Mouse (Mus musculus): Measurements from ENCODE around the gene Slc22a3. TPM values are rescaled to one million over a fixed set of nuclear protein-coding genes. Genes with fewer than 3 reads are reported as not detected.
A peak's percentile ranks its signal among the peaks of the same experiment; 100 is the strongest.

Gene Slc22a3
- total and polyA plus RNA-seq, 2 experiments from 2014 or later: 0.04 to 0.52 TPM

DNA sequence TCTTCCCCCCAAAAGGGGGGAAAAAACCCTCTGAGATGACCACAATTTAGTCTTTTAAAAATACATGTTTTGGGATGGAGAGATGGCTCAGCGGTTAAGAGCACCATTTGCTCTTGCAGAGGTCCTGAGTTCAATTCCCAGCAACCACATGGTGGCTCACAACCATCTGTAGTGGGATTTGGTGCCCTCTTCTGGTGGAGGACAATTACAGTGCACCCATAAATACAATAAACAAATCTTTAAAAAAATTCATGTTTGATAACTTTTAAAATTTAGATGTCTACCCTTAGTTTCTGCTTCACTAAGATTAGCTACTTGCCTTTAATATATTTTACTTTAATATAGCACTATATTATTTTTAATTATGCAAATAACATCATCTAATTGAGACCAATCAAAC is 85.4 kb downstream of the Slc22a3 start:
- WGBS: 76% methylated on average over 1 of the region's 1 CpGs
- H3K4me3 ChIP-seq (ENCODE audit: low read depth, low read length): no peak overlapping the region
- no peak overlapping the region for H3K9ac ChIP-seq (replicated peaks; ENCODE audit: low read depth, low read length)
- H3K9me3 ChIP-seq (replicated peaks; ENCODE audit: control insufficient read depth, low read length): no peaks in the 10 kb centered on the region
- TF ChIP-seq EP300 (IDR thresholded peaks at IDR 0.05; ENCODE audit: low read depth): no peak
- 0 out of 2 replicates have a peak, but pooled peaks have one; percentile 3 for TF ChIP-seq CTCF (IDR thresholded peaks at IDR 0.05; ENCODE audit: low read depth)
- no peak overlapping the region for H3K27ac ChIP-seq (ENCODE audit: low read depth)
- H3K27me3 ChIP-seq (ENCODE audit: control insufficient read depth, insufficient read depth, low read length): no peaks in the 10 kb centered on the region
- H3K36me3 ChIP-seq (replicated peaks; ENCODE audit: control insufficient read depth, insufficient read depth, low read length): no peaks in the 10 kb centered on the region
- ATAC-seq (ENCODE audit: insufficient read depth, low read depth) (no peak), DNase-seq (ENCODE audit: low spot score) (no peak)
- no peak overlapping the region for H3K4me2 ChIP-seq (ENCODE audit: low read depth, low read length)
- H3K4me1 ChIP-seq (ENCODE audit: control insufficient read depth, insufficient read depth): peaks cover 3% of the 10 kb centered on the region; the same call in 1 of the 2 replicates

- H3K36me3 ChIP-seq (replicated peaks; ENCODE audit: control insufficient read depth, insufficient read depth, low read length): no peaks in the 10 kb centered on the region
- H3K4me1 ChIP-seq (ENCODE audit: control insufficient read depth, insufficient read depth): no peaks in the 10 kb centered on the region; the same call in 1 of the 2 replicates
- H3K4me3 ChIP-seq (ENCODE audit: low read depth, low read length): no peak overlapping the region
- WGBS: 60% methylated on average over 16 of the region's 16 CpGs
- TF ChIP-seq EP300 (IDR thresholded peaks at IDR 0.05; ENCODE audit: low read depth) (no peak), CTCF (IDR thresholded peaks at IDR 0.05; ENCODE audit: low read depth) (peak; percentile 46)
- DNase-seq (ENCODE audit: low spot score) (no peak), ATAC-seq (ENCODE audit: insufficient read depth, low read depth) (no peak)
- H3K27ac ChIP-seq (ENCODE audit: low read depth): no peak overlapping the region
- no peaks in the 10 kb centered on the region for H3K9me3 ChIP-seq (replicated peaks; ENCODE audit: control insufficient read depth, low read length)
- H3K27me3 ChIP-seq (ENCODE audit: control insufficient read depth, insufficient read depth, low read length): no peaks in the 10 kb centered on the region
- H3K9ac ChIP-seq (replicated peaks; ENCODE audit: low read depth, low read length): no peak overlapping the region
- H3K4me2 ChIP-seq (ENCODE audit: low read depth, low read length): no peak overlapping the region
These were observed 86.5 kb downstream of the Slc22a3 start for GRCm38 (mm10) chr17:12420886-12421574.

DNA sequence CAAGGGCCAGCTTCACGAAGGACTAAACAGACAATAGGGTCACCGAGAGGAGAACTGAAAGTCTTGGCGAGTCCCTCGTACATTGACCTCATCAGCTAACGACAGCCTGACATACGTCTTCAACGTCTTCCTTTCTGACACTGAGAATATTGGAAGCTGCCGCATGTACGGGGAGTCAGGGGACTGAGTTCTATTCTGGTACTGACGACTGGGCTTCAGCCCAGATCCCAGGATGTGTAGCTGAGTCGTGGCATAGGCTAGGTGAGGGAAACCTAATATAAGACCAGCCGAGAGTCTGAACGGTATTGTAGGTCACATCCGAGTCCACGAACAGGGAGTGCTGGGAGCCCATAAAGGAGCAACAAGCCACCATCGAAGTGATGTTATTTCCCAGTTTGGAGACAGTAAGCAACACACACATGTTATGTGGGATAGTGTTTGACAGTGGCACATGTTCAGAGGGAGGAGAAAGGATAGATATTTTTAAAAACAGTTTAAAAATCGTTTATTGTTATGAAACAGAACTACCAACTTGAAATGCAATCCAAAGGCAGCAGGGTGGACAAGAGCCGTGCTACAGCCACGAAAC is 87.9 kb downstream of the Slc22a3 start:
- no peak overlapping the region for H3K4me2 ChIP-seq (ENCODE audit: low read depth, low read length)
- H3K9ac ChIP-seq (replicated peaks; ENCODE audit: low read depth, low read length): no peak overlapping the region
- TF ChIP-seq EP300 (IDR thresholded peaks at IDR 0.05; ENCODE audit: low read depth) (no peak), CTCF (IDR thresholded peaks at IDR 0.05; ENCODE audit: low read depth) (no peak)
- no peaks in the 10 kb centered on the region for H3K27me3 ChIP-seq (ENCODE audit: control insufficient read depth, insufficient read depth, low read length)
- no peak for ATAC-seq (ENCODE audit: insufficient read depth, low read depth)
- no peak for DNase-seq (ENCODE audit: low spot score)
- H3K36me3 ChIP-seq (replicated peaks; ENCODE audit: control insufficient read depth, insufficient read depth, low read length): no peaks in the 10 kb centered on the region
- H3K4me1 ChIP-seq (ENCODE audit: control insufficient read depth, insufficient read depth): no peaks in the 10 kb centered on the region; the same call in 1 of the 2 replicates
- 56% methylated on average over 19 of the region's 19 CpGs for WGBS
- H3K27ac ChIP-seq (ENCODE audit: low read depth): no peak overlapping the region
- H3K4me3 ChIP-seq (ENCODE audit: low read depth, low read length): no peak overlapping the region
- H3K9me3 ChIP-seq (replicated peaks; ENCODE audit: control insufficient read depth, low read length): no peaks in the 10 kb centered on the region

GRCm38 (mm10) chr17:12416250-12416895 is 91.1 kb downstream of the Slc22a3 start:
- Histone ChIP-seq H3K27me3 (ENCODE audit: control insufficient read depth, insufficient read depth, low read length) (no peaks in the 10 kb centered on the region), H3K4me2 (ENCODE audit: low read depth, low read length) (no peak overlapping the region), H3K27ac (ENCODE audit: low read depth) (no peak overlapping the region), H3K9me3 (replicated peaks; ENCODE audit: control insufficient read depth, low read length) (no peaks in the 10 kb centered on the region), H3K9ac (replicated peaks; ENCODE audit: low read depth, low read length) (no peak overlapping the region), H3K4me3 (ENCODE audit: low read depth, low read length) (no peak overlapping the region), H3K36me3 (replicated peaks; ENCODE audit: control insufficient read depth, insufficient read depth, low read length) (no peaks in the 10 kb centered on the region), H3K4me1 (ENCODE audit: control insufficient read depth, insufficient read depth) (peaks cover 9% of the 10 kb centered on the region; the same call in 1 of the 2 replicates)
- peak; percentile 43; the same call in 1 of the 2 replicates for ATAC-seq (ENCODE audit: insufficient read depth, low read depth)
- WGBS: 38% methylated on average over 6 of the region's 6 CpGs
- peak; percentile 90 for TF ChIP-seq CTCF (IDR thresholded peaks at IDR 0.05; ENCODE audit: low read depth)
- no peak for TF ChIP-seq EP300 (IDR thresholded peaks at IDR 0.05; ENCODE audit: low read depth)
- peak; percentile 77 for DNase-seq (ENCODE audit: low spot score)

DNA sequence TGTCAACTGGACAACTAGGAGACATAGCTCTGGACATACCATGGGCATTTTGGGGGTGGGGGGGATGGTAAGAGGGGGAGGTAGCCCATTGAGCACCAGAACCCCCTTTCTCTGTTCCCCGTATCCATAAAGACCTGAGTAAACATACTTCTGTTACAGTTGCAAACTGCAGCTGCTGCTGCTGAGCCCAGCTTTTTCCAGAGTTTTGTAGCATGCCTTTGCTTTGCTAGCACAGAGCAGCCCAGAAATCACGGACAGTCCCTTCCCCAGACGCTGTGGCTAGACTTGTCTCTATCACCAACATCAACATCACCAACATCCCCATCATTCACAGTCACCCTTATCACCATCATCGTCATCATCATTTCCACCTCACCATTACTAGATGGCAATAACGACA is 91.8 kb downstream of the Slc22a3 start:
- Histone ChIP-seq H3K9ac (replicated peaks; ENCODE audit: low read depth, low read length) (no peak overlapping the region), H3K36me3 (replicated peaks; ENCODE audit: control insufficient read depth, insufficient read depth, low read length) (no peaks in the 10 kb centered on the region), H3K27ac (ENCODE audit: low read depth) (no peak overlapping the region), H3K27me3 (ENCODE audit: control insufficient read depth, insufficient read depth, low read length) (no peaks in the 10 kb centered on the region), H3K4me1 (ENCODE audit: control insufficient read depth, insufficient read depth) (peaks cover 9% of the 10 kb centered on the region; the same call in 1 of the 2 replicates), H3K9me3 (replicated peaks; ENCODE audit: control insufficient read depth, low read length) (no peaks in the 10 kb centered on the region), H3K4me2 (ENCODE audit: low read depth, low read length) (no peak overlapping the region), H3K4me3 (ENCODE audit: low read depth, low read length) (no peak overlapping the region)
- DNase-seq (ENCODE audit: low spot score) (no peak), ATAC-seq (ENCODE audit: insufficient read depth, low read depth) (no peak)
- TF ChIP-seq CTCF (IDR thresholded peaks at IDR 0.05; ENCODE audit: low read depth): no peak
- TF ChIP-seq EP300 (IDR thresholded peaks at IDR 0.05; ENCODE audit: low read depth): no peak
- WGBS: 61% methylated on average over 5 of the region's 5 CpGs

Measured in heart, postnatal 0 days (tissue).